Mouse (Mus musculus): Measurements from ENCODE around the gene Gm37240. TPM values are rescaled to one million over a fixed set of nuclear protein-coding genes. Genes with fewer than 3 reads are reported as not detected.

Gm37240 gene
- polyA plus RNA-seq, 1 experiment from 2014 or later = 0.93 TPM

- H3K27me3 ChIP-seq (replicated peaks; ENCODE audit: control insufficient read depth, insufficient read depth, low read length) = no peaks in the 10 kb centered on the region
- no peaks in the 10 kb centered on the region for H3K36me3 ChIP-seq (ENCODE audit: control insufficient read depth, insufficient read depth, low read length)
- no peaks in the 10 kb centered on the region for H3K9me3 ChIP-seq (ENCODE audit: control insufficient read depth, low read length)
- no peak overlapping the region for H3K27ac ChIP-seq (ENCODE audit: low read depth, low read length)
- H3K4me2 ChIP-seq (ENCODE audit: low read length) = no peak overlapping the region
- peak; percentile 84 for ATAC-seq
- no peak overlapping the region for H3K4me3 ChIP-seq (ENCODE audit: low read length)
- peaks cover 3% of the 10 kb centered on the region; the same call in 1 of the 2 replicates for H3K4me1 ChIP-seq (ENCODE audit: control insufficient read depth, insufficient read depth, low read depth, low read length)
- WGBS = 55% methylated on average over 2 of the region's 2 CpGs
- no peak overlapping the region for H3K9ac ChIP-seq (ENCODE audit: low read depth, low read length)
Observed at GRCm38 (mm10) chr3:85551352-85551751, 336.0 kb downstream of the Gm37240 start.

- no peak for ATAC-seq
- Histone ChIP-seq H3K4me1 (ENCODE audit: control insufficient read depth, insufficient read depth, low read depth, low read length) (peaks cover 3% of the 10 kb centered on the region; the same call in 1 of the 2 replicates), H3K4me3 (ENCODE audit: low read length) (no peak overlapping the region), H3K9me3 (ENCODE audit: control insufficient read depth, low read length) (no peaks in the 10 kb centered on the region), H3K27me3 (replicated peaks; ENCODE audit: control insufficient read depth, insufficient read depth, low read length) (no peaks in the 10 kb centered on the region), H3K27ac (ENCODE audit: low read depth, low read length) (no peak overlapping the region), H3K9ac (ENCODE audit: low read depth, low read length) (no peak overlapping the region), H3K36me3 (ENCODE audit: control insufficient read depth, insufficient read depth, low read length) (no peaks in the 10 kb centered on the region), H3K4me2 (ENCODE audit: low read length) (no peak overlapping the region)
- 72% methylated on average over 4 of the region's 4 CpGs for WGBS
Observed at GRCm38 (mm10) chr3:85550312-85550711, 337.0 kb downstream of the Gm37240 start.

DNA sequence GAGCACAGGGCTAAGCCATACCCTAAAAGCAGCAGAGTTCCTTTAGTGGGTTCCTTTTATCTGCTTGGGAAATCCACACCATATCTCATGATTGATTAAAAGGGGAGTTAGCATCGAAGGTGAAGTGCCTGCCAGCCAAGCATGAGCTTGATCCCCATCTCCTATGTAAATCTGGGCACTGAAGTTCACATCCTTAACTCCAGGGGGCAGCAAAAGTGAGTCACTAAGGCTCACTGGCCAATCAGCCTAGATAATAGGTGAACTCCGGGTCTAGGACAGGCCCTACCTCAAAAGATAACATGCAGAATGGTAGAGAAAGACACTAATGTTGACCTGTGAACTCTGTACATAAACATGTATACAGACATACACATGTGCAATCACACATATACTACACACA lies 343.7 kb downstream of the Gm37240 start:
- WGBS = 70% methylated on average over 2 of the region's 2 CpGs
- no peaks in the 10 kb centered on the region for H3K4me1 ChIP-seq (ENCODE audit: control insufficient read depth, insufficient read depth, low read depth, low read length)

DNA sequence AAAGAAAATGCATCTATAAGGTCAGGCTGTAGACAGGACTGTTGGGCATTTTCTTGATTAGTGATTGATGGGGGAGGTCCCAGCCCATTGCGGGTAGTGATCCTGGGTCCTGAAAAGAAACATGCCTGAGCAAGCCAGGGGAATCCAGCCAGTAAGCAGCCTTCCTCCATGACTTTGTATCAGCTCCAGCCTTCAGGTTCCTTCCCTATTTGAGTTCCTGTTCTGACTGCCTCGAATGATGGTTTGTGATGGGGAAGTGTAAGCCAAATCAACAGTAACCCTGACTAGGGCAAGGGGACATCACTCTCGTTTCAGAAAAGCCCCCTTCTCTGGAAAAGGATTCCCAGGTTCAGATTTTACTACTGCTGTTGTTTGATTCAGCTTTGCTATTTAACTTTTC lies 344.6 kb downstream of the Gm37240 start:
- ATAC-seq = no peak
- Histone ChIP-seq H3K27me3 (replicated peaks; ENCODE audit: control insufficient read depth, insufficient read depth, low read length) (no peaks in the 10 kb centered on the region), H3K4me2 (ENCODE audit: low read length) (no peak overlapping the region), H3K27ac (ENCODE audit: low read depth, low read length) (no peak overlapping the region), H3K4me3 (ENCODE audit: low read length) (no peak overlapping the region), H3K36me3 (ENCODE audit: control insufficient read depth, insufficient read depth, low read length) (no peaks in the 10 kb centered on the region), H3K9me3 (ENCODE audit: control insufficient read depth, low read length) (no peaks in the 10 kb centered on the region), H3K4me1 (ENCODE audit: control insufficient read depth, insufficient read depth, low read depth, low read length) (no peaks in the 10 kb centered on the region), H3K9ac (ENCODE audit: low read depth, low read length) (no peak overlapping the region)
- WGBS = 57% methylated on average over 3 of the region's 3 CpGs

More for the DNA sequence above, 343.7 kb downstream of the Gm37240 start:
- no peak for ATAC-seq
- Histone ChIP-seq H3K27me3 (replicated peaks; ENCODE audit: control insufficient read depth, insufficient read depth, low read length) (no peaks in the 10 kb centered on the region), H3K9me3 (ENCODE audit: control insufficient read depth, low read length) (no peaks in the 10 kb centered on the region), H3K9ac (ENCODE audit: low read depth, low read length) (no peak overlapping the region), H3K4me3 (ENCODE audit: low read length) (no peak overlapping the region), H3K4me2 (ENCODE audit: low read length) (no peak overlapping the region), H3K36me3 (ENCODE audit: control insufficient read depth, insufficient read depth, low read length) (no peaks in the 10 kb centered on the region), H3K27ac (ENCODE audit: low read depth, low read length) (no peak overlapping the region)

GRCm38 (mm10) chr3:85535621-85536520 lies 351.4 kb downstream of the Gm37240 start:
- WGBS = 70% methylated on average over 11 of the region's 11 CpGs
- Histone ChIP-seq H3K4me2 (ENCODE audit: low read length) (no peak overlapping the region), H3K4me3 (ENCODE audit: low read length) (no peak overlapping the region), H3K36me3 (ENCODE audit: control insufficient read depth, insufficient read depth, low read length) (no peaks in the 10 kb centered on the region), H3K9me3 (ENCODE audit: control insufficient read depth, low read length) (no peaks in the 10 kb centered on the region), H3K27me3 (replicated peaks; ENCODE audit: control insufficient read depth, insufficient read depth, low read length) (no peaks in the 10 kb centered on the region), H3K9ac (ENCODE audit: low read depth, low read length) (no peak overlapping the region), H3K4me1 (ENCODE audit: control insufficient read depth, insufficient read depth, low read depth, low read length) (no peaks in the 10 kb centered on the region), H3K27ac (ENCODE audit: low read depth, low read length) (no peak overlapping the region)
- no peak for ATAC-seq

DNA sequence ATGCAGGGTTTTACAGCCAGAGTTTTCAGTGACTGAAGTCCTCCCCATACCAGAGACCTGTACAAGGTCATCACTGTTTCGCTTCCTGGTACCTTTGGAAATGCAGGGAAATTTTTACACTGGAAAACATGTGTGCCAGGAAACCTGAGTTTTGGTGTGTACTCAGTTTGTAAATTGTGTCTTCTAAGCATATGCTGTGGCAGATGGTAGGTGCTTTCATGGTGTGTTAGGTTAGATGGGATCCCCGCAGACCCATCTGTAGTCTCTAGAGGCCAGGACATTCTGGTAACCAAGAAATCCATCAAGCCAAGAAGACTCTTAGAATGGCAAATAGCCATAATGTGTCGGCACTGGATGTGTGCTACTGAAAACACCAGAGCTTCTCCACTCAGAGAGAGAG lies 352.3 kb downstream of the Gm37240 start:
- Histone ChIP-seq H3K27ac (ENCODE audit: low read depth, low read length) (no peak overlapping the region), H3K9me3 (ENCODE audit: control insufficient read depth, low read length) (no peaks in the 10 kb centered on the region), H3K4me1 (ENCODE audit: control insufficient read depth, insufficient read depth, low read depth, low read length) (no peaks in the 10 kb centered on the region; the same call in 1 of the 2 replicates), H3K4me3 (ENCODE audit: low read length) (no peak overlapping the region), H3K27me3 (replicated peaks; ENCODE audit: control insufficient read depth, insufficient read depth, low read length) (no peaks in the 10 kb centered on the region), H3K9ac (ENCODE audit: low read depth, low read length) (no peak overlapping the region), H3K36me3 (ENCODE audit: control insufficient read depth, insufficient read depth, low read length) (no peaks in the 10 kb centered on the region), H3K4me2 (ENCODE audit: low read length) (no peak overlapping the region)
- no peak for ATAC-seq
- WGBS = 78% methylated on average over 3 of the region's 3 CpGs

GRCm38 (mm10) chr3:85532376-85532775 lies 354.9 kb downstream of the Gm37240 start:
- Histone ChIP-seq H3K4me1 (ENCODE audit: control insufficient read depth, insufficient read depth, low read depth, low read length) (no peaks in the 10 kb centered on the region; the same call in 1 of the 2 replicates), H3K27ac (ENCODE audit: low read depth, low read length) (no peak overlapping the region), H3K9me3 (ENCODE audit: control insufficient read depth, low read length) (no peaks in the 10 kb centered on the region), H3K4me3 (ENCODE audit: low read length) (no peak overlapping the region), H3K9ac (ENCODE audit: low read depth, low read length) (no peak overlapping the region), H3K36me3 (ENCODE audit: control insufficient read depth, insufficient read depth, low read length) (no peaks in the 10 kb centered on the region), H3K27me3 (replicated peaks; ENCODE audit: control insufficient read depth, insufficient read depth, low read length) (no peaks in the 10 kb centered on the region), H3K4me2 (ENCODE audit: low read length) (no peak overlapping the region)
- WGBS = 48% methylated on average over 3 of the region's 3 CpGs
- no peak for ATAC-seq

DNA sequence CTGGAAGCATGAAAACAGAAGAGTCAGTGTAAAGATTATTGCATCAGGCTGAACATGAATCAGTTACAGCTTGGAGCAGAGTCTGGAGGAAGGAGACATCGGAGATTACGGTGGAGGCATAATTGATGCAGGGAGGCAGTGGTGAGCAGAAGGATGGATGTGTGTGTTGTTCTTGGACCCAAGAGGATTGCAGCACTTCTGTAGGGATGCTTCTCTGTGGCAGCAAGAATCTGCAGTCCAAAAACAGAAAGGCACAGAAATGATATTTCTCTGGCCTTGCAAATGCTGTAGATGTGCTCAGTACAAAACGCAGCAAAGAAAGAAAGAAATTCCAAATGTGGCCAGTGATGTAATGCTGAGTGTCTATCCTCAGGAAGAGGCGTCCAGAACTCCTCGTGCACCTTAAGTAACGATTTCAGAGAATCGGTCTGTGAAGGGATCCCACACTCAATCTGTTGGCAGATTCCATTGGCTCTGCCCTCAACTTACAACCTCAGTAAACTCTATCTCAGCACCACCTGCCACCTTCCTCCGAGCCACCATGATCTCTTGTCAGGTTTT lies 356.6 kb downstream of the Gm37240 start:
- WGBS = 82% methylated on average over 8 of the region's 8 CpGs
- ATAC-seq = no peak
- H3K4me2 ChIP-seq (ENCODE audit: low read length) = no peak overlapping the region
- no peak overlapping the region for H3K9ac ChIP-seq (ENCODE audit: low read depth, low read length)
- H3K4me1 ChIP-seq (ENCODE audit: control insufficient read depth, insufficient read depth, low read depth, low read length) = no peaks in the 10 kb centered on the region; the same call in 1 of the 2 replicates
- H3K27me3 ChIP-seq (replicated peaks; ENCODE audit: control insufficient read depth, insufficient read depth, low read length) = no peaks in the 10 kb centered on the region
- no peak overlapping the region for H3K27ac ChIP-seq (ENCODE audit: low read depth, low read length)
- no peak overlapping the region for H3K4me3 ChIP-seq (ENCODE audit: low read length)
- no peaks in the 10 kb centered on the region for H3K9me3 ChIP-seq (ENCODE audit: control insufficient read depth, low read length)
- no peaks in the 10 kb centered on the region for H3K36me3 ChIP-seq (ENCODE audit: control insufficient read depth, insufficient read depth, low read length)

DNA sequence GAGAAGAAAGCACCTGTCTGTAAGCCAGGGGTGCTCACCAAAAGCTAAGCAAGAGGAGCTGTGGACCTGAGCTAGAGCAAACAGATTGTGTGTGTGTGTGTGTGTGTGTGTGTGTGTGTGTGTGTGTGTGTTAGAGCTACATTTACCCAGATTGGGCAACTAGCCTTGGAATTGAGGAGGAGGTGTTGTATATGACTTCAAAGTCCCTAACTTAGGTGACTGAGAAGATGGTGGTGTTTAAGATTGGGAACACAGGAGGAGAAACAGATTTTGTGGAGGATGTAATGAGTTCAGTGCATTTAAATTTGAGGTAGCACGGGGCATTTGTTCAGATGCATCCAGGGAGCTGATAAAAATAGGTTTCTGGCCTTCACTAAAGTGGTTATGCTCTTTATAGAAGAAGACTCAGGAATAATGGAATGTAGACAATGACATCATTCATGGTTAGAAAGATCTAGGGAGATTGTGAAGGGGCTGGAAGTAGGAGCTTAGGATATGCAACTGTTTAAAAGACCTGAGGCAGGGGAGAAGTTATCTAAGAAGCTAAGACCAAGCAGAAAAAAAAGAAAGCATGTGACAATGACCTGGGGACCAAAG lies 365.9 kb downstream of the Gm37240 start:
- WGBS = 83% methylated on average over 1 of the region's 1 CpGs
- Histone ChIP-seq H3K27ac (ENCODE audit: low read depth, low read length) (no peak overlapping the region), H3K9ac (ENCODE audit: low read depth, low read length) (no peak overlapping the region), H3K4me3 (ENCODE audit: low read length) (no peak overlapping the region), H3K27me3 (replicated peaks; ENCODE audit: control insufficient read depth, insufficient read depth, low read length) (no peaks in the 10 kb centered on the region), H3K36me3 (ENCODE audit: control insufficient read depth, insufficient read depth, low read length) (no peaks in the 10 kb centered on the region), H3K4me2 (ENCODE audit: low read length) (no peak overlapping the region), H3K4me1 (ENCODE audit: control insufficient read depth, insufficient read depth, low read depth, low read length) (no peaks in the 10 kb centered on the region), H3K9me3 (ENCODE audit: control insufficient read depth, low read length) (no peaks in the 10 kb centered on the region)
- no peak for ATAC-seq

Measured in hindbrain, embryonic 16.5 days (tissue).